Mouse (Mus musculus): ENCODE data around the gene Grb10.

DNA sequence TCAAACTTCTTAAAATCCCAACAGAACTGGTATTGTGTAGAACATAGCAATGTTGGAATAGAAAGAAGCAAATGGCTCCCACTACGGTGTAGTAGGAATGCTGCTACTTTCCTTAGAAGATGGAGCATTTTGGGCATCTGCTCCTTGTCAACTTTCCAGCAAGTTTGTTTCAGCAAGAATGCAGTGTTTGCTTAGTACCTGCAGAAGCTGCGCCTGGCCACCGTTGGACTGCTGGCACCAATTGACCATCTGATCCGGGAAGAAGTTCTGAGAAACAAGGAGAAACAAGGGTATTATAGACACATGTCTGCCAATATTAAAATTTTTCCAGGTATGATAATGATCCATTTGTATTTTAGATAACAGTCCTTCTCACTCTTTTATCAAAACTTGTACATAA, 92.7 kb downstream of the Grb10 start:
- TF ChIP-seq CTCF (IDR thresholded peaks at IDR 0.05; ENCODE audit: extremely low read depth, insufficient read depth, low read length): no peak
- TF ChIP-seq POLR2A (IDR thresholded peaks at IDR 0.05; ENCODE audit: extremely low read depth, insufficient read depth, low read length): no peak

Measured in cortical plate, adult 2 months (tissue).